Mouse (Mus musculus): ENCODE results near the gene Cdh4. TPM values are rescaled to one million over a fixed set of nuclear protein-coding genes. Genes with fewer than 3 reads are reported as not detected.

Gene Cdh4
- polyA plus RNA-seq, 1 experiment from 2014 or later, result 22.6 TPM

DNA sequence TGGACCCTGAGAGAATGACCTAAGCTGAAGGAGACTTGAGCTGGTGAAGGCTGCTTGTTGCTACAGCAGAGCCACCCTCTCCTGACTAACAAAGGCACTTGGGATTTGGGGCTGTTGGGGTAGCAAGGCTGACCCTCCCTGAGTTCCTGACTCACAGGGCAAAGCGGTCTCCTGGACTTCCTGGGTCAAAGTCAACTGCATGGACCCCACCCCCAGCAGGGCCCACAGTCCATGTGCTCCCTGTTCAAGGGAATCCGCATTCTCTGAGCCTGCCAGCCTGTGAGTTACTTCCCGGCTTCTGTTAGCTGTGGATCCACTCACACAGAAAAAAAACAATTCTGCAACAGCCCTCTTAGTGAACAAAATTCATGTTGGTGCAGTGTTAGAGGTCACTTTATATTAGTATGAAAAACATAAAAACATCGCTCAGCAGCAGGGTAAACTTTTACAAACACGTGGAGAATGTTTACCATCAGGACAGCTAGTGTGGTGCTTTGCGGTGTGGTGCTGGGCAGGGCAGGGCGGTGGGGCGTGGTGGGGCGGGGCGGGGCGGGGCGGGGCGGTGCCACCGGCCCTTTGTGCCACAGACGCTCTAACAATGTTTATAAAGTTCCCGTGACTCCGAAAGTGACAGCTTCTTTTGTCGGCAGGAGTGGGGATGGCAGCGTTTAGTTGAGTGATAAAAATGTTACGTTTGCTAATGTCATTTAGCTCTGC lies 219.9 kb downstream of the Cdh4 start:
- no peak; the same call in 1 of the 2 replicates for ATAC-seq (ENCODE audit: low FRiP score, low read depth)
- Histone ChIP-seq H3K36me3 (no peaks in the 10 kb centered on the region), H3K4me1 (peaks cover 32% of the 10 kb centered on the region), H3K9me3 (no peaks in the 10 kb centered on the region), H3K4me3 (no peak overlapping the region), H3K9ac (no peak overlapping the region), H3K27me3 (replicated peaks) (peaks cover 36% of the 10 kb centered on the region), H3K27ac (no peak overlapping the region), H3K4me2 (replicated peaks) (peak overlapping the region; percentile 46)
- WGBS, result 2% methylated on average over 20 of the region's 20 CpGs

DNA sequence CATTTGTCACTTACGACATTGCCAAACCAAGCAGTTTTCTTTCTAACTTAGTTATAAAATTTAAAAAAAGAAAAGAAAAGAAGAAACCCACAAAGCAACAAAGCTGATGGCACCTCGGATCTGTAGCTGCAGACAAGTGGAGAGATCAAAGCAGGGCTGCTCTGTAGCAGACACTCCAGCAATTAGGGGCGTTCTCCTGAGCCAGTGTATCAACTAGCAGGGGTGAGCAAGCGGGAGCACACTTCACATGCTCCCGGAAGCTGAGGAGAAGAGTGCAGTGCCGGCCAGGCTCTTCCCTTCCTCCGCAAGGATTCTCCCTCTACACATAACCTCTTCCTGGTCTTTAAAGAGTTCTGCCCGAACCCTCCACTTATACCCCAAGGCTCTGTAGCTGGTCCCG lies 220.5 kb downstream of the Cdh4 start:
- no peak for ATAC-seq (ENCODE audit: low FRiP score, low read depth)
- H3K4me1 ChIP-seq, result peaks cover 32% of the 10 kb centered on the region
- H3K4me3 ChIP-seq, result no peak overlapping the region; the same call in 1 of the 2 replicates
- WGBS, result 4% methylated on average over 9 of the region's 9 CpGs
- H3K27me3 ChIP-seq (replicated peaks), result peaks cover 36% of the 10 kb centered on the region
- no peaks in the 10 kb centered on the region for H3K9me3 ChIP-seq
- no peak overlapping the region for H3K27ac ChIP-seq
- H3K9ac ChIP-seq, result no peak overlapping the region
- H3K4me2 ChIP-seq (replicated peaks), result peak overlapping the region; percentile 46
- no peaks in the 10 kb centered on the region for H3K36me3 ChIP-seq

DNA sequence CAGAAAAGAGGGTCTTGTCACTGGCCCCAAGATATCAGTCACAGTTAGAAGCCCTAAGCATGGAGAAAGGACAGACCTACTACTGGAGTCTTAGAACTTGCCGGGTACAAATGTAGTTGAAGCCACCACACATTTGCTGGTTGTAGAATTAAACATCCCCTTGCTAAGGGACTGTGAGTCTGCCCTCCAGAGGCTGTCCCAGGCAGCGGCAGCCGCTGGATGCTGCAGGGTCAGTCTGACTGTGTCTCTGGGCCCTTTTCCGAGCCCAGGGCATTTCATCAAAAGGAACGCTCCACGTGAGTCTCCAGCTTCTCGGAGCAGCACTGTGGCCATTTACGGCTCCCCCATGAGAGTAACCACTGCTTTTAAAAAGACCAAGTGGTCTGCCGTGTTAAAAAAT lies 221.4 kb downstream of the Cdh4 start:
- Histone ChIP-seq H3K27ac (no peak overlapping the region), H3K36me3 (no peaks in the 10 kb centered on the region), H3K9ac (no peak overlapping the region), H3K4me2 (replicated peaks) (no peak overlapping the region), H3K4me1 (peaks cover 37% of the 10 kb centered on the region), H3K27me3 (replicated peaks) (peaks cover 36% of the 10 kb centered on the region), H3K9me3 (no peaks in the 10 kb centered on the region), H3K4me3 (no peak overlapping the region)
- ATAC-seq (ENCODE audit: low FRiP score, low read depth), result 0 out of 2 replicates have a peak, but pooled peaks have one; percentile 18
- WGBS, result 17% methylated on average over 9 of the region's 9 CpGs

DNA sequence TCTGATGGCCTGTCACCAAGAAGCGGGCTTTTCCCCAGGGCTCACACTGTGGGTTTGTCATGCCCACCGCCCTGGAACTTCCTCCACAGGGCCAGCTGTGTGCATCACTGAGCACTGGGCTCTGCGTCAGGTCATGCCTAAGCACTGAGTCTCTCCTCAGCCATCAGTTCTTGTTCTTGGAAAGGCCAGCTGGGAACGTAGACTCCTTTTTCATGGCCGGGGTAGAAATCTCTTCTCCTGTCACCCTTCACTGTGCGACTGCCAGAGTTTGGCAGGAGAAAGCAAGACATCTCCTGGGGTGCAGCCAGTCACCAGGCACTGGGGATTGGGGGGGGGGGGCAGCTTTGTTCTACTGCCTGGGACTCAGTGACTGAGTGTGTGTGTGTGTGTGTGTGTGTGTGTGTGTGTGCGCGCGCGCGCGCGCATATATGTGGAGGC lies 222.0 kb downstream of the Cdh4 start:
- Histone ChIP-seq H3K27me3 (replicated peaks) (peaks cover 36% of the 10 kb centered on the region), H3K9ac (no peak overlapping the region), H3K4me1 (peaks cover 41% of the 10 kb centered on the region), H3K4me2 (replicated peaks) (no peak overlapping the region), H3K36me3 (no peaks in the 10 kb centered on the region), H3K9me3 (no peaks in the 10 kb centered on the region), H3K4me3 (no peak overlapping the region), H3K27ac (no peak overlapping the region)
- 72% methylated on average over 13 of the region's 13 CpGs for WGBS
- peak; percentile 58 for ATAC-seq (ENCODE audit: low FRiP score, low read depth)

DNA sequence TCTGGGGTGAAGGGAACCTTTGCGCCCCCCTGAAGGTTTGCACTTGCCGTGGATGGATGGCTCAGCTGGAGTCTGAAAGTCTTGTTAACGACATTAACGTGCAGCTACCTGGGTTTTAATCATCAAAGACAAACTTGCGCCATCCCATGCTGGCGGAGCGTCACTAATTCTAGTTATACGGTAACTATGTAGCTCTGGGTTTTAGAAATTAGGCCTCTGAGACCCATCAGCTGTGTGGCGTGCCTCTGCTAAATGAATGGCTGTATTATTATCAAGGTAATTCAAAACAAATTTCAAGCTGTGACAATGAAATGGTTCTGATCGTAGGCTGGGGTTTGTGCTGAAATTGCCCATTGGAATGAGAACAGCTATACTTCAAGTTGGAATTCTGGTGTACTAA lies 228.5 kb downstream of the Cdh4 start:
- Histone ChIP-seq H3K4me1 (peaks cover 37% of the 10 kb centered on the region), H3K9ac (no peak overlapping the region), H3K4me2 (replicated peaks) (no peak overlapping the region), H3K4me3 (no peak overlapping the region), H3K27me3 (replicated peaks) (peaks cover 13% of the 10 kb centered on the region), H3K27ac (no peak overlapping the region), H3K9me3 (no peaks in the 10 kb centered on the region), H3K36me3 (no peaks in the 10 kb centered on the region)
- ATAC-seq (ENCODE audit: low FRiP score, low read depth), result no peak
- WGBS, result 32% methylated on average over 10 of the region's 10 CpGs

DNA sequence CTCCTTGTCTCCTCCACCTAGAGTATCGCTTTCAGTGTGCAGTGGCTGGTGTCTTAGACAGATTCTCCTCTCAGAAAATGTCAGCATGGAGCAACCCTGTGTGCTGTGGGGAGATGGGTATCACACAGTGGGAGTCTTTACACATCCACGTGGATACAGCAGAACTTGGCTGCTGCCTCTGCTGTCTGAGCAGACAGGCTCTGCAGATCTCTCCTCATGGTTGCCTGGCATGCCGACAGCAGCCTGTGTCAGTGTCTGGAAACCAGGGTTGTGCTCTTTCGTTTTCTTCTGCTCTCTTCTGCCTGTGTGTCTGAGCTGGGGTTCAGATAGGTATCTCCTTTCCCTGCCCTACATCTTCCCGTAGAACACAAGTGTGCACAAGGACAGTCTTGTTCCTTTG lies 237.6 kb downstream of the Cdh4 start:
- Histone ChIP-seq H3K36me3 (no peaks in the 10 kb centered on the region), H3K4me3 (no peak overlapping the region), H3K9ac (no peak overlapping the region), H3K9me3 (no peaks in the 10 kb centered on the region), H3K4me2 (replicated peaks) (no peak overlapping the region), H3K27ac (no peak overlapping the region), H3K27me3 (replicated peaks) (no peaks in the 10 kb centered on the region), H3K4me1 (no peaks in the 10 kb centered on the region)
- no peak for ATAC-seq (ENCODE audit: low FRiP score, low read depth)
- WGBS, result 74% methylated on average over 5 of the region's 5 CpGs

DNA sequence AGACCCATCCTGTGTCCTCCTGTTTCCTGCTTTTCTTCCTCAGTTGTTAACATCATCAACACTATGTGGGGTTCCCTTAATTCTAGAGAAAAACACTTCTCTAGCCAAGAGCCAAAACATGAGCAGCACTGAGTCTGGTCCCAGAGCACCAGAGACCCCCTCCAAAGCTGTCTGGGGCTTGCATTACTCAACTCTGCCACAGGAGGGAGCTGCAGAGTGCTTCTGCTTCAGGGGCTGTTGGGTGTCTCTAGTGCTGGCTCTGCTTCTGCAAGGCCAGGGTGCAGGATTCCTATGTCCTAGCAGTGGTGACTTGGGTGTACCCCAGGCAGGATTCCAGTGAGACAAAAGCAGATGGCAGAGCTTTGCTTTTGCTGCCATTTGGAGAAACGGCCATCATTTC lies 239.2 kb downstream of the Cdh4 start:
- 97% methylated on average over 1 of the region's 1 CpGs for WGBS
- no peaks in the 10 kb centered on the region for H3K9me3 ChIP-seq
- H3K27ac ChIP-seq, result no peak overlapping the region
- H3K4me3 ChIP-seq, result no peak overlapping the region
- H3K9ac ChIP-seq, result no peak overlapping the region
- no peaks in the 10 kb centered on the region for H3K36me3 ChIP-seq
- H3K27me3 ChIP-seq (replicated peaks), result no peaks in the 10 kb centered on the region
- H3K4me2 ChIP-seq (replicated peaks), result no peak overlapping the region
- H3K4me1 ChIP-seq, result 0 out of 2 replicates have a peak, but pooled peaks cover under 1% of the 10 kb centered on the region
- ATAC-seq (ENCODE audit: low FRiP score, low read depth), result no peak

DNA sequence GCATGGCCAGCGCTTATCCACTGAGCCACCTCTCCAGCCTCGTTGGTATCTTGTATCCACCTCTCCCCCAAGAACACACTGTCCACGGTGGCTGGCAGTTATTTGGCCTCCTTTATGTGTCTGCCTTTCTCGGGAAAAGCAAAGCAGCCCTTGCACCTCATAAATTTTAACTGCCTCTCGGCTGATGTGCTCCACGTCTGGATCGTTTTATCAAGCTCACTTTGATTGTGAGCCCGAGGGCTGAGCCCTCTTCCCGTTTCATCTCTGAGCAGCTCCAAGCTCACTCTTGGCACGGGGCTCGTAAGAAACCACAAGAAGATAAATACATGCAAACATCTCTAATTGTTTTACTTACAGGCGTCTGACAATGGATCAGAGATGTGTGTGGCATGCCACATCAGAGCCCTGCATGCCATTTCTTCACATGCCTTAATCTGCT lies 245.0 kb downstream of the Cdh4 start:
- Histone ChIP-seq H3K9ac (no peak overlapping the region), H3K36me3 (no peaks in the 10 kb centered on the region), H3K4me2 (replicated peaks) (no peak overlapping the region), H3K4me3 (no peak overlapping the region), H3K27ac (no peak overlapping the region), H3K4me1 (peaks cover 20% of the 10 kb centered on the region), H3K9me3 (no peaks in the 10 kb centered on the region), H3K27me3 (replicated peaks) (no peaks in the 10 kb centered on the region)
- 28% methylated on average over 12 of the region's 12 CpGs for WGBS
- ATAC-seq (ENCODE audit: low FRiP score, low read depth), result no peak

DNA sequence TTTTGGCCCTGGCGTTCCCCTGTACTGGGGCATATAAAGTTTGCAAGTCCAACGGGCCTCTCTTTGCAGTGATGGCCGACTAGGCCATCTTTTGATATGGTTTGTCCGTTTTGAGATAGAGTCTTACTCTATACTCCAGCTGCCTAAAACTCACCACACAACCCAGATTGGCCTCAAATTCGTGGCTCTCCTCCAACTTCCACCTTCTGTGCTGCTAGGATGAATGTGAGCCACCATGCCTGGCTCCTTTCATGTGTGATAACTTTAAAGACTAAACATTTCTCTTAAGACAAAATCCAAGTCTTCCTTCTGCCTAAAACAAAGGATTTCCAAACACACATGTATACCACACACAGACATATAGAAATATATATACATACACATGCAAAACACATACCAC lies 246.7 kb downstream of the Cdh4 start:
- Histone ChIP-seq H3K4me2 (replicated peaks) (no peak overlapping the region), H3K9ac (no peak overlapping the region), H3K27ac (no peak overlapping the region), H3K4me1 (peaks cover 20% of the 10 kb centered on the region), H3K4me3 (no peak overlapping the region), H3K27me3 (replicated peaks) (no peaks in the 10 kb centered on the region), H3K9me3 (no peaks in the 10 kb centered on the region), H3K36me3 (no peaks in the 10 kb centered on the region)
- WGBS, result 90% methylated on average over 5 of the region's 5 CpGs
- no peak for ATAC-seq (ENCODE audit: low FRiP score, low read depth)

DNA sequence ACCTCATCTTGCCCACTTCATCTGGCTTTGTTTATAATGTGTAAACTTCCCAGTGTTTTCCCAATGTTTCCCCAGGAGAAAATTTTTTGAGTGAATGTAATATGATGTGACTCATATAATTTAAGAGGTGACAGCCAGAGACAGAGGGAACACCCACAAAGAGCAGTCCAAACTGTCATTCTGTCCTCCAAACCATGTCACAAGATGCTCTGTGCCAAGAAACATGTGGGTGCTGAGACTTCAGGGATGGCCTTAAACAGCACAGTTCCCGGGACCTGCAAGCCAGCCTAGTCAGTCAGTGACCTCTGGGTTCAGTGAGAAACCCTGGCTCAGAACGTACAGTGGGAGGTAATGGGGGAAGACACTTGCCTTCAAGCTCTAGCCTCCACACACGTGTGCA lies 247.5 kb downstream of the Cdh4 start:
- WGBS, result 77% methylated on average over 3 of the region's 3 CpGs
- Histone ChIP-seq H3K36me3 (no peaks in the 10 kb centered on the region), H3K27ac (no peak overlapping the region), H3K4me2 (replicated peaks) (no peak overlapping the region), H3K9me3 (no peaks in the 10 kb centered on the region), H3K9ac (no peak overlapping the region), H3K4me3 (no peak overlapping the region), H3K27me3 (replicated peaks) (no peaks in the 10 kb centered on the region), H3K4me1 (peaks cover 25% of the 10 kb centered on the region)
- ATAC-seq (ENCODE audit: low FRiP score, low read depth), result no peak

DNA sequence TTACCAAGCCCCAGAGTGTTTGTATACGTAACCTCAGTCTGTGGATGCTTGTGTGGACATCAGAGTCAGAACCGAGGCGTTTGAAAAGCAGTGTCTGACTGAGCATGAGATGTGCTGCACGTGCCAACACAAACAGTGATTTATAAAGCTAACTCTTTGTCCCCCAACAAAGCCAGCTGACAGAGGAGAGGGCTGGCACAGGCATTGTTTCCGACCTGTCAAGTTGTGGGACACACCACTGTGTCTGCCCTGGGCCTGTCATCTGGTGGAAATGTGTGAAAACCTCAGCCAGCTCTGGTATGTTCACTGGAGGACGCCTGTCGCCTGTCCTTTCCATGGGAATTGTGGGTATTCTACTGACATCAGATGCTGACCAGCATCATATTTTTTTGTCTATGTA lies 248.3 kb downstream of the Cdh4 start:
- Histone ChIP-seq H3K27me3 (replicated peaks) (no peaks in the 10 kb centered on the region), H3K9ac (no peak overlapping the region), H3K4me2 (replicated peaks) (no peak overlapping the region), H3K4me3 (no peak overlapping the region), H3K27ac (no peak overlapping the region), H3K9me3 (no peaks in the 10 kb centered on the region), H3K4me1 (peaks cover 25% of the 10 kb centered on the region), H3K36me3 (no peaks in the 10 kb centered on the region)
- WGBS, result 28% methylated on average over 7 of the region's 7 CpGs
- no peak for ATAC-seq (ENCODE audit: low FRiP score, low read depth)

DNA sequence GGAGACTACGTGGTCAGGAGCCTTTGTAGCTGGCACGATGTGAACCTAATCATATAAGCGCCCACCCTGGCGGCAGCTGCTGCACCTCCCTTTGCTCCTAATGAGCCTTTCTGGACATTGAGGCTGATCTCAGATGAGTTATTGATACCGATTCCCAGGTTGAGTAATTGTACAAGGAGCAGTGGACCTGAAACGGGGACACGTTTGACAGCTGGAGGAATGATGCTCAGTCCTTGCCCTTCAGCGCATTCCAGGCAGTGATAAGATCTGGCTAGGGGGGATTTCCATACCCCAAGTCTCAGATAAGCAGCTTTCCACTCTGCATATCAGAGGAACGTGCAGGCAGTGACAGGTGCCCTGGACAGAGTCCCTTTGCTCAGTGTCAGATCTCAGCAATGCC lies 252.7 kb downstream of the Cdh4 start:
- Histone ChIP-seq H3K36me3 (no peaks in the 10 kb centered on the region), H3K9ac (no peak overlapping the region), H3K27ac (no peak overlapping the region), H3K4me1 (peaks cover 23% of the 10 kb centered on the region), H3K4me3 (no peak overlapping the region), H3K9me3 (no peaks in the 10 kb centered on the region), H3K4me2 (replicated peaks) (no peak overlapping the region), H3K27me3 (replicated peaks) (no peaks in the 10 kb centered on the region)
- ATAC-seq (ENCODE audit: low FRiP score, low read depth), result no peak
- WGBS, result 55% methylated on average over 9 of the region's 9 CpGs

DNA sequence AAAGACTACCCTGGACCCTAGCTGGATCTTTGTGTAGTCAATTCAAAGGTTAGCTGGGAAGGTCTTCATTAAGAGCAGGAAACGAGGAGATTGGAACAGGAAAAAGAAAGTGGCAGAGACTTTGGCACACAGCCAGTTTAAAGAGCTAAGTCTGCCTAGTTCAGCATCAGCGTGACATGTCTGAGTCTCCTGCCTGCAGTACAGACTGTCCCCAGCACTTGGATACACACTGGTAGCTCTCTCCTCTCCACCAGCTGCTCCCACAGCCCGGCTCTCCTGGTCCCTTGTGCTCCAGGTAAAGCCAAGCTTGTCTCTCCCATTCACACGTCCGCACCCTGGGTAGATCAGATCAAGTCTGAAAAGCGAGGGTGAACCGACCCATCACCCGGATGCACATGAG lies 255.4 kb downstream of the Cdh4 start:
- H3K4me1 ChIP-seq, result peaks cover 12% of the 10 kb centered on the region

More for the DNA sequence above, 255.4 kb downstream of the Cdh4 start:
- 86% methylated on average over 8 of the region's 8 CpGs for WGBS
- no peak overlapping the region for H3K4me3 ChIP-seq
- no peaks in the 10 kb centered on the region for H3K9me3 ChIP-seq
- no peak for ATAC-seq (ENCODE audit: low FRiP score, low read depth)
- no peak overlapping the region for H3K27ac ChIP-seq
- no peaks in the 10 kb centered on the region for H3K36me3 ChIP-seq
- H3K9ac ChIP-seq, result no peak overlapping the region
- no peak overlapping the region for H3K4me2 ChIP-seq (replicated peaks)
- H3K27me3 ChIP-seq (replicated peaks), result no peaks in the 10 kb centered on the region
